Mouse (Mus musculus) liver, adult (tissue): ENCODE data around the gene Cnnm3.
"Not testable (repeated sequence)": the region's sequence is repeated elsewhere in the genome, so short reads cannot be mapped to it uniquely, and the experiment has no call there.

Experiments used
- GATA4 ChIP-seq: IDR thresholded peaks from 2 replicates; pipeline ENCODE4 v1.6.1; 2014; ENCODE audit warnings: mild to moderate bottlenecking, low read length; ENCODE audit not compliant: insufficient replicate concordance

Gene Cnnm3

DNA sequence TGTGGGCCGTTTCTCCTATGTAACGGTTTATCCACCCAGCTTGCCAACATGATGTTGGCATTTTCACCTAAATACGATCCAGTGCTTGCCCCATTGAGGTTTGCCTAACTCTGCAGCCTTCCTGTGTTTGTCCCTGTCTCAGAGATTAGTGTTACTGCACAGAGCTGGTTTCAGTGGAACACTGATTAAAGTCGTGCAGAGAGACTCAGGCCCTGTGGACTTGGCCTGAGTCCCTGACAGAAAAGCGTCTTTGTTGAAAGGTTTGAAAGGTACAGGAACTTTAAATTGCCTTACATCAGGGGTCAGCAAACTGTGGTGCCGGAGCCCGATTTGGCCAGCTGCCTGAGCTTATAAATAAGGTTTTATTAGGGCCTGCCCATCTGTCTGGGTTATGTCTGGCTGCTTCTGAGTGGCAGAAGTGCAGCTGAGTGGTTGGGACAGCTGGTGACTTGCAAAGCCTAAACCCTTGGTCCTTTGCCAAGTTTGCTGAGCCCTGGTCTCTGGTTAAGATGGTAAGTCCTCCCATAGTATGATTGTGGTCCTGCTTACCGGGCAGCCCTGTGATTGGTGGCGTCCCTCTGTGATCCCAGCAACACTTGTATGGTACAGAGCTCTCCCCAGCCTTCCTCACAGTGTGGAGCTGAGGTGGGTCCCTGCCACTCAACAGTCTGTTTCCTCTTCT is 11.8 kb downstream of the Cnnm3 start:
- no peak for TF ChIP-seq GATA4

DNA sequence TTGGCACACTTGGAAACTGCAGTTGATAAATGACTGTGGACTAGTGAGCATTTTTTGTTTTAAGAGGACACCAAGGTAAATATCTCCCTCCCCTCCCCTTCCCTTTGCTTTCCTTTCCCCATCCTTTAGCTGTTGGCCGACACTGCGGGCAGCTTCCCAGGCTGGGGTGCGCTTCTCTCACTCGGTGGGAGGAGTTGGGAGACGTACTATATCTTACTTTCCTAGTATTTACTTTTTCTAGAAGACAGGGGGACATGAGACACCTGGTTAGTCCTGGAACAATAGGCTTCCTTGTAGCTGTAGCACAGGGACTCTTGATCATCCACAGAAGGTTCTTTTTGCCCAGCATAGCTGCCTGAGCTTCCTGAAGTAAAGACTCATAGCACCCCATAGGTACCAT is 12.4 kb downstream of the Cnnm3 start:
- no peak for TF ChIP-seq GATA4

DNA sequence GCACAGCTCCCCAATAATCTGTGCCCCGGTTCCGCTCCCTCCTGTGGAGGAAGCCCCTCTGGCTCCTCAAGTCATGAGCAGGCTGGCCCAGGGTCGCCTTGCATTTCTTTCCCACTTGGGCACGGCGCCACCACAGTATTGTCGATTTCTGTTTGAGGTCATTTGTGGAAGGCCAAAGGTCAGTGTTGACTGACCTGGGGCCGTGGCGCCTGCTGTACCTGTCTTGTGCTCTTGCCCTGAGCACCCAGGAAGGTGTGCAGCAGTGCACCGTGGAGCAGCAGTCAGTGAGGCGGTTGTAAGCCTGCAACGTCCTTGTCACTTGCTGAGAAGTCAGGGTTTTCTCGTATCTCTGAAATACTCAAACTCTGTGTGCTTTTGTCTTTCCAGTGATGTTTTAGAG is 14.1 kb downstream of the Cnnm3 start:
- no peak for TF ChIP-seq GATA4

DNA sequence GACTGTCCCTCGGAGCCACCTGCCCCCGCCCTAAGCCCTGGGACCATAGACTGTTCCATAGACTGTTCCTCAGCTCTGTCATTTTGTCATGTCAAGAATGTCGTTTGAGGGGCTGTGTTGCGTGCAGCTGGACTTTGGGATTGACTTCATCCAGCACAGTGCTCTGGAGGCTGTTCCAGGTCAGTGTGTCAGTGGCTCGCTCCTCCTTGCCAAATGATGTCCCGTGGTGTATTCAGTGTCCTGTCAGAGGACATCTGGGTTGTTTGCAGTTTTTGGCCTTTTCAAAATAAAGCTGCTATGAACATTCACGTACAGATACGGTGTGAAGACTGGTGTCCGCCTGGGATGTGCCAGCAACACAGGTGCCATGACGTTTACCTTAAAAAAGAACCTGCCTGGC is 15.2 kb downstream of the Cnnm3 start:
- no peak for TF ChIP-seq GATA4

DNA sequence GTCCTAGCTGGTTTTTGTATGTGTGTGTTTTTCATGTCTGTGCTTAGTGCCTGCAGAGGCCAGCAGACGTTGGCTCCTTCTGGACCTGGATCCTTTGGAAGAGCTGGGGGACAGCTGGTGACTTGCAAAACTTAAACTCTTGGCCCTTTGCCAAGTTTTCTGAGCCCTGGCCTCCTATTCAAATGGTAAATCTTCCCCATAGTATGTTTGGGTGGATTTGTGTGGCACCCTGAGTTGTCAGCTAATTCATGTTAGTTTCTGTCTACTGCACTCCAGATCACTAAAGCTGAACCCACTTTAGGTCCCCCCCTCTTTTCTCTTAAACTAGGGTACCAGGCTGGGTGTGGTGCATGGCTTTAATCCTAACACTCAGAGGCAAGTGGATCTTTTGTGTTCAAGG is 16.7 kb downstream of the Cnnm3 start:
- TF ChIP-seq GATA4, result no peak

DNA sequence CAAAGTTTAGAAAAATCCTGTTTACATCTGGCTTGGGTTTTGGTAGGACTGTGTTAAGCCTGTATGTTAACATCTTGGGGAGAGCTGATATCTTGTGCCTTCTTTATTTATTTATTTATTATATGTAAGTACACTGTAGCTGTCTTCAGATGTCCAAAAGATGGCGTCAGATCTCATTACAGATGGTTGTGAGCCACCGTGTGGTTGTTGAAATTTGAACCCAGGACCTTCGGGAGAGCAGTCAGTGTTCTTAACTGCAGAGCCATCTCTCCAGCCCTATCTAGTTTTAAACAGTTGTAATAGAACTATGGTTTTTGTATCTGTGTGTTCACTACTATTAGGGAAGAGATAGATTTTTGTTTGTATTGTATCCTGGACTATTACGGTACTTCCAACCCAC is 17.6 kb downstream of the Cnnm3 start:
- TF ChIP-seq GATA4, result no peak

DNA sequence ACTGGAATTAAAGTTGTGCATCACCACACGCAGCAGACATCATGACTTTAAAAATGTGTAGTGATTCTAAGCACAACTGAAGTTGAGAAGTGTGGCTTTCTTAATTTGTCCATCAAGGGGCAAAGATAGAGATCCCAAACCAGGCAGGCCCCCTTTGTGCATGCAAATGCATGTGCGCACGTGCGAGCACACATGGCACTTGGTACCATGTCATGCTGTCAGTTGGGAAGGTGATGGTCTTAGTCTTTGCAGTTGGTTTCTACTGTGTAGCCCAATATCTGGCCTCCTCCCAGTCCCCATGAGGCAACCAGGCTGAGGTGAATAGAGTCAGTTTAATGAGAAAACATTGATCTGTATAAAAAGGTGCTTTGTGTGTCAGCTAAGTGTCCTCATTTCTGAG is 18.2 kb downstream of the Cnnm3 start:
- TF ChIP-seq GATA4, result no peak

DNA sequence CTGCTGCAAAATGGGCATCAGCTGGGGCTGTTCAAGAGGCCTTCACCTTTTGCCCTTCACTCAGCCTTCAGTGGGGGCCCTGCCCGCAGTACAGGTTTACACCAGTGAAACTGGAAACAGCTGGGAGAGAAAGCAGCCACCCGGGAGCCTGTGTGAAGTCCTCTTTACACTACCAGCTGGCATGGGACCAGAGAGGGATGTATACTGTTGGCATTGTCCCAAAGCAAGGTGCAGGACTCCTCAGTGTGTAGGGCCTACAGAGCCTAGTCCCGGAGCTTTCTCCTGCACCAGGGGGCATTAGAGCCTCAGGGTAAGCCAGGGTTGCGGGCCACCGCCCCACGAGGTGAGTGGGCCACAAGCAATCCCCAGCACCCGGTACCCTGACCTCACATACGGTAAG is 18.8 kb downstream of the Cnnm3 start:
- TF ChIP-seq GATA4, result no peak

DNA sequence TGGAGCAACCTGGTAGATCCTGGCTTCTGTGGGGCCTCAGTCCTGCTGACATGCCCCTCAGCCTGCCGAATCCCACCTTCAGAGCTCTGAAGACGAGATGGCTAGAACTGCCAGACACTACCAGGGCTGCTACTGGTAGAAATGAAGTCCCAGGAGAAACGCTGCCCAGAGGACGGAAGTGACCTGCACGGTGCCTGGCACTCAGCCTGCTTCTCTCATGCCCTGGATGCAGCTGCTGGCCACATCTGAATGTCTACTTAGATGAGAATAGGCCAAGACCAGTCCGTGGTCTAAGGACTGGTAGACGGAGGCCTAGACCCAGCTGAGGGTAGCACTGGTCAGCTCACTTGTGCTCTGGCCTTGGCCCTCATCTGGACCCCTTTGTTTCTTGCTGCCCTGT is 19.3 kb downstream of the Cnnm3 start:
- no peak for TF ChIP-seq GATA4

DNA sequence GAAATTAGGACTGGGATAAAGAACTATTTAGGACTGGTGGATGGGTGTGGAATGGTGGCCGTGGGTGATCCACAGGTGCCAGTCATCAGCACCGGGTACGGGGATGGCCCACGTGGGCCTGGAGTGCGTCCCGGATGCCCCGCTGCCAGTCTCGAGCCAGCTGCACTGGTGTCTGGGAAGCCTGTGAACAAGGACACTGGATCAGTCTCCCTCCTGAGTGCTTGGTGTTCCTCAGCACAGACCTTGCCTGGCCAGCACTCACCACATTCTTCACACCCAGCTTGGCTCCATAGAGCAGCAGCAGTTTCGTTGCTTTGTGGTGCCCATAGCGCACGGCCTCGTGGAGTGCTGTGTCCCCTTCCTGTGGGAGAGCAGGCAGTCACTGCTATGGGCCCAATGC is 19.8 kb downstream of the Cnnm3 start:
- TF ChIP-seq GATA4, result no peak

DNA sequence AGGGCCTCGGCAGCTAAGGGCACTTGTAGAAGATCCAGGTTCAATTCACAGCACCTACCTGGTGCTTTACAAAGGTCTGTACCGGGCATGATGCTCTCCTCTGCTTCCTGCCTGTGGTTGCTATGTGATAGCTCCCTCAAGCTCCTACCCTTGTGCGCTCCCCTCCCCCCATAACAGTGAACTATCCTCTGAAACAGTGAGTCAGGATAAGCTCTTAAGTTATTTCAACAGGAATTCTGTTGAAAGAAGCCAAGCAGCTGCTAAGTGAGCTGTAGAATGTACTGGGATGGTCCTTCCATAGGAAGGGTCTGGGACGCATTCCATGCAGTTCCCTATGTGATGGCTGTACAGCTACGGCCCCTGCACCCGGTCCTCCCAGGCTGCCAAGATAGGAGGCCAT is 21.9 kb downstream of the Cnnm3 start:
- TF ChIP-seq GATA4, result no peak

DNA sequence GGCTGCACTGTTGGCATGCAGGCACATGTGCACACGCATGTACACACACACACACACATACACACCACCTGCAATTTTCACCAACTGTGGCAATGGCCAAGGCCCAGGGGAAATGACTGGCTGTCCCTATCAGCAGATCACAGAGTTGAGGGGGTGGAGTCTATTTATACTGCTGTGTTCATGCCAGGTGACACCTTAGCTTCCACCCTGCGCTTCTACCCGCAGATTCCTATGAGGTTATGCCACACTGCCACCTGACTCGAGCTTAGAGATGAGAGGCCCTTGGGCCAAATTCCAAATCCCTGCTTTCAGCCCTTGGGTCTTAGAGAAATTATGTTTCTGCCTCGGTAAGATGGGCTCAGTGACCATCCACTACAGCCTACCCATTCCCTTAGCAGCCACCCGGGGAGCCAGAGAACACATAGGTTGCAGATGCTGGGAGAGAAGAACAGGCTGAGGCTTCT is 23.0 kb downstream of the Cnnm3 start:
- TF ChIP-seq GATA4, result no peak

DNA sequence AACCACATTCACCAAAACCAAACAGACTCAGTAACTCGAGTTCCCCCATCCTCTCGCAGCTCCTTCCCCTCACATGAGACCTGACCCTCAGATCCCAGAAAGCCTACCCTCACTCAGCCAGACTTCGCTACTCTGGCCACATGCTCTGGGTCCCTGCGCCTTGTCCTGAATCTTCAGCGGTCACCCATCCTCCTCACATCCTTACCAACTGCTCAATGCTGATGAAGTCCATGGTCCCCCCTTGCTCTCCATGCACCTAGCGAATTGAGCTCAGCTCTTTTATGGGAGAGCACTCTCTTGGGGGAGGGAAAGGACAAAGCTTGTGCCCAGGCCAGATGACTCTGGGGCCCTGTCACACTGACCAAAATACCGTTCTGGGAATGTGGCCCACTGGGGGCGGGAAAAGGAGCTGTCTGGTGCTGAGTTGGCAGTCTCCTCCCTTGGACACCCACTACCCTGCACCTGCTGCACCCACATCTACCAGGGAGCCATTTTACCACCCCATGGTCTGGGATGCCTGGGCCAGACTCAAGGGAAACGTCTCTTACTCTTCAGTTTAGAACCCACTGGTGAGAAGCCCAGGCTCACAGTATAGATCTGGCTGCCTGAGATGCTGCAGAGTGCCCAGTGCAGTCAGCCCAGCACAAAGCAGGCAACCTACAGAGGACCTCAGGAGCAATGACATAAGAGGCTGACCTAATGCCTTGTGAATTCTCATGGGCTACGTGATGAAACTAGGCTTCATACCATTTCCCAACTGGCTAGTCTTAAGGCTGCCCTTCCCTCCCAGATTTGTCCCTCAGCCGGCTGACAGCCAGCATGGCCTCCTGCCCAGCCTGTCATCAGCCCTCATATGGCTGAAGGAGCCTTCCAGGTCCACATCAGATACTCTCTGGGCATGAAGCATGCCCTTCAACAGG is 24.1 kb downstream of the Cnnm3 start:
- TF ChIP-seq GATA4, result no peak

DNA sequence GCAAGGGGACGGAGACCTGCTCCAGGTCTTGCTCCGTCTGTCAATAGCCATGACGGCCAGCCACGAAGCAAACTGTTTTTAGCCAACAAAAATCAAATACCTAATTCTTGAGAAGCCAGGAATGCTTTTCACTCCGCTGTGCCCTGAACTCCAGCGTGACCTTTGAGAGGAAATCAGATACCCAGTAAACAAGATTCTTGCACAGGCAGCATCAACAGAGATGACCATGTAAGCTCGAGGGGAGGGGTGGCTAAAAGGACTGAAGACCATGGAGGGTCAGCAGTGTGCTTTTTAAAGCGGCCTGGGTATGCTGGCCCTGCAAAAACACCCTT is 24.7 kb downstream of the Cnnm3 start:
- TF ChIP-seq GATA4, result no peak

DNA sequence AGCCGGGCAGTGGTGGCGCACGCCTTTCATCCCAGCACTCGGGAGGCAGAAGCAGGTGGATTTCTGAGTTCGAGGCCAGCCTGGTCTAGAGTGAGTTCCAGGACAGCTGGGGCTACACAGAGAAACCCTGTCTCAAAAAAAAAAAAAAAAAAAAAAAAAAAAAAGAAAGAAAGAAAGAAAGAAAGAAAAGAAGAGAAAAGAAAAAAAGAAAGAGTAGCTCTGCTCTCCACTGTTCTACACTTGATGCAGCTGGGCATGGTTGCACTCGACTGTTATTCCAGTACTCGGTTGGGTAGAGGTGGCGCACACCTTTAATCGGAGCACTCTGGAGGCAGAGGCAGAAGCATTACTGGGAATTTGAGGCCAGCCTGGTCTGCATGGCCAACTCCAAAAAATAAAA is 25.1 kb downstream of the Cnnm3 start, which contains the start of gene Ankrd23:
Gene Ankrd23 (minus strand): TSS at position 101 of the 400 bp plus-strand sequence.
- TF ChIP-seq GATA4, result not testable (repeated sequence)

DNA sequence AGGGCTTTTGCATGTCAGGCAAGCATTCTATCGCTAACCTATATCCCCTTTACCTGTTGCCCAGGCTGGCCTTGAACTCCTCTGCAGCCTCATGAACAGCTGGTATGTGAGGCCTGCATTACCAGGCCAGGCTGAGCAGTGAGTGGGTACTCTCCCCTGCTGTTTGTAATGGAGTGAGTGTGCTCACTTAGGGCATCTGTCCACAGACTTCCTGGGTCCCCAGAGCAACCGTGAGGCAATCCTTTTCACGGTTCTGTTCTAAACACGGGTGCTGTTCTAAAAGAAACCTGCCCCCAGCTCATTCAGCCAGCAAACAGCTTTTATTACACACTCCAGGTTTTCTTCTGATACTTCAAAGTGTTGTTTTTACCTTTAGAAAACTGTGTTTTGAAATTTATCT is 27.1 kb downstream of the Cnnm3 start:
- TF ChIP-seq GATA4, result no peak
